Mouse (Mus musculus) heart, embryonic 14.5 days (tissue): ENCODE results near the gene Kif3b. TPM values are rescaled to one million over a fixed set of nuclear protein-coding genes. Genes with fewer than 3 reads are reported as not detected.

Experiments used
- ATAC-seq: fragments of 200-750 bp; cut with Nextera tagmentation; 2 replicates; pipeline ENCODE4 v1.8.0; 2017; ENCODE audit warnings: low read depth, moderate TSS enrichment; ENCODE audit not compliant: insufficient number of reproducible peaks, insufficient read depth, low FRiP score
- H3K27ac ChIP-seq, 2 experiments: fragments of 200-500 bp in 1 of 2; fragments of 300-500 bp in 1 of 2; sonication (generic) in 1 of 2; replicated peaks in 1 of 2; 2 replicates each; pipeline ENCODE4 v1.5.1; 2012 to 2014; ENCODE audit warnings: low read depth in 2 of 2, low read length in 2 of 2, control low read depth in 1 of 2, mild to moderate bottlenecking in 1 of 2, mixed read lengths in 1 of 2; ENCODE audit not compliant: control insufficient read depth in 1 of 2, insufficient read depth in 1 of 2
- H3K27me3 ChIP-seq: fragments of 300-500 bp; sonication (generic); 2 replicates; pipeline ENCODE4 v1.6.1; 2014; ENCODE audit warnings: mild to moderate bottlenecking, low read length, control low read depth; ENCODE audit not compliant: control insufficient read depth, insufficient read depth
- H3K36me3 ChIP-seq: fragments of 300-500 bp; sonication (generic); 2 replicates; pipeline ENCODE4 v1.6.1; 2014; ENCODE audit warnings: mild to moderate bottlenecking, control low read depth, low read length, mixed read lengths; ENCODE audit not compliant: control insufficient read depth, insufficient read depth
- H3K4me1 ChIP-seq, 2 experiments: fragments of 200-500 bp in 1 of 2; fragments of 300-500 bp in 1 of 2; sonication (generic) in 1 of 2; 2 replicates each; pipeline ENCODE4 v1.6.1; 2012 to 2014; ENCODE audit warnings: low read length in 2 of 2, control low read depth in 1 of 2, mixed read lengths in 1 of 2; ENCODE audit not compliant: control insufficient read depth in 2 of 2, insufficient read depth in 2 of 2
- H3K4me2 ChIP-seq: fragments of 300-500 bp; sonication (generic); 2 replicates; pipeline ENCODE4 v1.6.1; 2014; ENCODE audit warnings: mild to moderate bottlenecking, low read length
- H3K4me3 ChIP-seq, 2 experiments: fragments of 200-500 bp in 1 of 2; fragments of 300-500 bp in 1 of 2; sonication (generic) in 1 of 2; 2 replicates each; pipeline ENCODE4 v1.5.1; 2012 to 2014; ENCODE audit warnings: low read length in 2 of 2, mild to moderate bottlenecking in 2 of 2, control low read depth in 1 of 2, low read depth in 1 of 2, moderate library complexity in 1 of 2; ENCODE audit not compliant: control insufficient read depth in 1 of 2, insufficient read depth in 1 of 2
- H3K9ac ChIP-seq: fragments of 300-500 bp; sonication (generic); 2 replicates; pipeline ENCODE4 v1.6.1; 2014; ENCODE audit warnings: mild to moderate bottlenecking, low read length
- H3K9me3 ChIP-seq: fragments of 300-500 bp; sonication (generic); 2 replicates; pipeline ENCODE4 v1.6.1; 2016; ENCODE audit warnings: low read length, control low read depth; ENCODE audit not compliant: control insufficient read depth
- WGBS: fragments of 180-500 bp; shearing (Covaris S2); extraction: QIAGEN DNeasy Blood & Tissue Kit; methylation state at CpG from one replicate; pipeline ENCODE4 v1.1.7; 2014; 5-methylcytosine and 5-hydroxymethylcytosine counted together
- polyA plus RNA-seq: library from polyadenylated mRNA; unstranded; fragments of >200 nt; fragmentation: Nextera tagmentation; extraction: Ambion mirVana; gene quantifications from 2 replicates; pipeline ENCODE4 v1.2.1, GENCODE M21; 2014

Kif3b gene
- polyA plus RNA-seq, 1 experiment from 2014 or later = 4.5 TPM

DNA sequence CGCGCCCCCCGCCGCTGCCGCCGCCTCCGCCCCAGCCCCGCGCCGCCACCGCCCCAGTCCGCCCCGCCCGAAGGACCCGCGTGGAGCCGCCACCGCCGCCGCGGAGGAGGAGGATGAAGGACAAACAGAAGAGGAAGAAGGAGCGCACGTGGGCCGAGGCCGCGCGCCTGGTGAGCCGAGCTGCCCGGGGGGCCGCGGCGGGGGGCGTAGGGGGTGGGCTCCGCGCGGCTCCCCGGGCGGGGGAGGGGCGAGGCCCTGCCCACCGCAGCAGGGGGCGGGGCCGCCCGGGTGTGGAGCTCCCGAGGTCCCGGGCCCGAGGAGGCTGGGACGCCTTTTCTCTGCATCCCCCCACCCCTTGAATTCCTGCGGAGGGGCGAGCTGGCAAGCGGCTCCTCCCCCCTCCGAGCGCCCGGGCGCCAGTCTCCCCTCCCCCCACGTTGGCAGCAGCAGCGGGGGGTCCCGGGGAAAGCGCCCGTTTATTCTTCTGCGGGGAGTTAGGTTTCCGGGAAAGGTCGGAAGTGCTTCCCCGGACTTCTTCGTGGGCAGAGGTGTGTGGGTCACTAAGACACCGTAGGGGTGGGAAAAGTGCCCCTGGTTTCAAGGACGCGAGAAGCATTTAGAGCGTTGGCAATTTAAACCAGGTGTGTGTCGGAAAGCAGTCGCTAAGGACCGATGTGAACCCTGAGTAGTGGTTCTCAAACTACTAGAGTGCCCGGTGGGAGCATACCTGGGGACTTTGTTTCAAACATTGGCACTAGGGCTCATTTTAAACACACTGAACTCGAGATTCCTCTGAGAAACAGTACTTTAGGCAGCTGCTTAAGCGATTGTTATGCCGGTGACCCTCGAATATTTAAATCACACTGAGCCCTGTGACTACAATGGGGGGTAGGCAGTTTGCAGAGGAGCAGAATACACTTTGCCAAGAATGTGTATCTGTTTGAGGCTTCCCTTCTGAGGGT, 55.3 kb downstream of the Kif3b start:
- WGBS = under 1% methylated on average over 51 of the region's 76 CpGs
- H3K27ac ChIP-seq = peak overlapping the region; percentile 99 to 100

DNA sequence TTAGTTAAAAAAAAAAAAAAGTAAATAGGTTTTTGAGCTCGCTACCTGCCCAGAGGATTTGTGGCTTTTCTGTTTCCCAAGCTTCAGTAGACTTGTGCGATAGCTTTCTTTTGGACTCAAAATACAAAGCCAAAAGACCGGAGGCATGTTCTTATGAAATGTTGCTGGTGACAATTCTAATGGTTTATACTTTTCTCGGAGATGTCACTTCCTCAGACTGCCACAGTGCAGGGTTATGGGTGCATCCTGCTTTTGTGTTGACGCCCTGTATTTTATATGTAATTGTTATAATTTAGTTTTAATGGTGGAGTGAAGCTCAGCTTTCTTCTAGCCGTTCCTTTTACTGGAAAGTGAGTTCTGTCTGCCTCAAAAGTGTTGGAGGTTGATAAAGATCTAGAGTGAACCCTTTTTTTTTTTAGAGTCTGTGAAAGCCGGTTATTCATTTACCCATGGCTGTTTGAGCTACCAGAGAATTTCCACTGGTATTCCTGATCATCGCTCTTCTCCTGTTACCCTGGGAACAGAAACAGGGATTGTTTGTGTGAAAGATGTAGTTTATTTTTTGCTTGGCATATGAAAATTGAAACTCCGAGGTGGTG, 56.1 kb downstream of the Kif3b start:
- Histone ChIP-seq H3K27me3 (no peaks in the 10 kb centered on the region), H3K4me2 (peak overlapping the region; percentile 75), H3K9ac (peak overlapping the region; percentile 99), H3K27ac (peak overlapping the region; percentile 86 to 100), H3K9me3 (no peaks in the 10 kb centered on the region), H3K36me3 (peaks cover 10% of the 10 kb centered on the region), H3K4me1 (peaks cover 10 to 44% of the 10 kb centered on the region in 2 experiments), H3K4me3 (peak overlapping the region; percentile 86 to 96; a peak in 3 of 4 replicates)
- no peak for ATAC-seq
- 6% methylated on average over 9 of the region's 9 CpGs for WGBS

More for the DNA sequence above, 55.3 kb downstream of the Kif3b start:
- Histone ChIP-seq H3K27me3 (no peaks in the 10 kb centered on the region), H3K4me3 (peak overlapping the region; percentile 86 to 96), H3K9ac (peak overlapping the region; percentile 99), H3K4me2 (peak overlapping the region; percentile 75), H3K4me1 (peaks cover 10 to 41% of the 10 kb centered on the region in 2 experiments), H3K36me3 (peaks cover 13% of the 10 kb centered on the region), H3K9me3 (no peaks in the 10 kb centered on the region)
- ATAC-seq = peak; percentile 62

GRCm38 (mm10) chr2:153348100-153348831, 57.1 kb downstream of the Kif3b start:
- no peak for ATAC-seq
- peak overlapping the region in 1 of 2 experiments; percentile 86; a peak in 2 of 4 replicates for H3K4me3 ChIP-seq
- peak overlapping the region; percentile 75 for H3K4me2 ChIP-seq
- peaks cover 10 to 44% of the 10 kb centered on the region in 2 experiments for H3K4me1 ChIP-seq
- H3K9ac ChIP-seq = peak overlapping the region; percentile 99
- no peaks in the 10 kb centered on the region for H3K9me3 ChIP-seq
- H3K27ac ChIP-seq = peak overlapping the region; percentile 10 to 100; a peak in 3 of 4 replicates
- peaks cover 17% of the 10 kb centered on the region for H3K36me3 ChIP-seq
- H3K27me3 ChIP-seq = no peaks in the 10 kb centered on the region
- 39% methylated on average over 6 of the region's 6 CpGs for WGBS

DNA sequence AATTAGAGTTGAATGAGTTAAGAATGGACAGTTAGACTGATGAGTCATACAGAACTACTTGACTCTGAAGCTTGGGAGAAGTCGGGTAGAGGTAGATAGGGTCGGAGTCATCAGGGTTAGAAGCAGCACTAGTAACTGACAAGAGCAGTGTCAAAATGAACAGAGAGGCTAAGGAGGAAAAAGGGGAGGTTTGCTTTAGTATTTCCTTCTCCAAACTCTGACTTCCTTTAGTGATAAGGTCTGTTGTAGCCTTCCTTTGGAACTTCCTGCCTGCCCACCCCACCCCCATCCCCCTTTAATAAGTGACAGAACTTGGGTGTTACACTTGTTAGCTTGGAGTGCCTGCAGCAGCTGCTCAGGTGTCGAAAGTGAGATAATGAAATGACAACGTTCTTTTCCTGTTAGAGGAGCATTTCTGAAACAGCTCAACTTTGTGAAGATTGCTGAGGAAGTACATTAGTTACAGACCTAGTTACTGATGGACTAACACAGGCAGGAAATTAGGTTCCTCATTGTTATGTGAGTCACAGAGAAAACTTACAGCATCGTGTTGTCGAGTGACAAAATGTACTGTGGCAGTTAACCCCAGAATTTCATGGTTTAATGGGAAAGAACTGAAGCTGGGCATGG, 59.5 kb downstream of the Kif3b start:
- Histone ChIP-seq H3K4me1 (peaks cover 8 to 37% of the 10 kb centered on the region in 2 experiments; a peak in 3 of 4 replicates), H3K4me2 (peak overlapping the region; percentile 58), H3K36me3 (peaks cover 35% of the 10 kb centered on the region), H3K27me3 (no peaks in the 10 kb centered on the region), H3K9ac (peak overlapping the region; percentile 52), H3K9me3 (no peaks in the 10 kb centered on the region), H3K4me3 (peak overlapping the region in 1 of 2 experiments; percentile 13; a peak in 2 of 4 replicates), H3K27ac (peak overlapping the region; percentile 79 to 84)
- no peak; the same call in 1 of the 2 replicates for ATAC-seq
- whole genome bisulfite sequencing = 5% methylated on average over 6 of the region's 6 CpGs

DNA sequence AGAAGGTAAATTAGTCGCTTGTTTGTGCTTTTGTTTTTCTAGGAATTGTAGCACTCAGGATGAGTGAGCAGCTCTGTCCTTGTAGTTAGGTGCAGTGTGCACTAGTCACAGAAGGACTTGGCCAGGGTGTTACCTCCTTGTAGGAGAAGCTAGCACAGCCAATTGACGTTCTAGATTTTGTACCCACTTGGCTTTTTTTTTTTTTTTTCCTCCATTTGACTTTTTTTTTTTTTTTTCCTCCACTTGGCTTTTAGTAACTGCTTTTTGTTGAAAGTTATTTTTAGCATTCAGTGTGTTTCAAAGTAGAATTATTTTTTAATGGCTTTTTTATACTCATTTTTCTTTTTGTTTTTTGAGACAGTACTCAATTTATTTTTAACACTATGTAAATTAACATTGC, 63.4 kb downstream of the Kif3b start:
- Histone ChIP-seq H3K4me2 (no peak overlapping the region), H3K36me3 (peaks cover 74% of the 10 kb centered on the region), H3K27ac (no peak overlapping the region), H3K27me3 (no peaks in the 10 kb centered on the region), H3K9ac (no peak overlapping the region), H3K9me3 (no peaks in the 10 kb centered on the region), H3K4me3 (no peak overlapping the region), H3K4me1 (peaks cover 7 to 22% of the 10 kb centered on the region in 2 experiments; a peak in 3 of 4 replicates)
- ATAC-seq = no peak
- 82% methylated on average over 2 of the region's 2 CpGs for WGBS

- ATAC-seq = no peak
- Histone ChIP-seq H3K4me1 (peaks cover 0 to under 1% of the 10 kb centered on the region in 2 experiments; a peak in 1 of 4 replicates), H3K27me3 (no peaks in the 10 kb centered on the region), H3K4me3 (no peak overlapping the region), H3K9ac (no peak overlapping the region), H3K27ac (no peak overlapping the region), H3K4me2 (no peak overlapping the region), H3K36me3 (peaks cover 91% of the 10 kb centered on the region), H3K9me3 (no peaks in the 10 kb centered on the region)
- WGBS = 89% methylated on average over 4 of the region's 4 CpGs
These were observed 65.6 kb downstream of the Kif3b start for GRCm38 (mm10) chr2:153356784-153357183.
